Mouse (Mus musculus): ENCODE results near the gene Stt3b. TPM values are rescaled to one million over a fixed set of nuclear protein-coding genes. Genes with fewer than 3 reads are reported as not detected.

The Stt3b gene
- 58.8 and 60.6 TPM in 2 replicates for total RNA-seq (2017)

GRCm38 (mm10) chr9:115310346-115311222 lies at the start of gene Stt3b:
Gene Stt3b, minus strand, starts transcription at chr9:115310421.
- peak; percentile 91 to 93 for ATAC-seq (replicated peaks in 1 of 2; ENCODE audit: insufficient read depth in 1 of 2, low FRiP score in 2 of 2, low TSS enrichment in 1 of 2, low read depth in 1 of 2, poor library complexity in 2 of 2, severe bottlenecking in 2 of 2)

- no peak for ATAC-seq (replicated peaks in 1 of 2; ENCODE audit: insufficient read depth in 1 of 2, low FRiP score in 2 of 2, low TSS enrichment in 1 of 2, low read depth in 1 of 2, poor library complexity in 2 of 2, severe bottlenecking in 2 of 2)
Measured at GRCm38 (mm10) chr9:115358421-115358820, 48.2 kb upstream of the Stt3b start.

- no peak for ATAC-seq (replicated peaks in 1 of 2; ENCODE audit: insufficient read depth in 1 of 2, low FRiP score in 2 of 2, low TSS enrichment in 1 of 2, low read depth in 1 of 2, poor library complexity in 2 of 2, severe bottlenecking in 2 of 2)
Measured at GRCm38 (mm10) chr9:115357996-115358395, 47.8 kb upstream of the Stt3b start.

GRCm38 (mm10) chr9:115356731-115357458 lies 46.7 kb upstream of the Stt3b start:
- ATAC-seq (replicated peaks in 1 of 2; ENCODE audit: insufficient read depth in 1 of 2, low FRiP score in 2 of 2, low TSS enrichment in 1 of 2, low read depth in 1 of 2, poor library complexity in 2 of 2, severe bottlenecking in 2 of 2): no peak

GRCm38 (mm10) chr9:115355972-115356371 lies 45.8 kb upstream of the Stt3b start:
- ATAC-seq (replicated peaks in 1 of 2; ENCODE audit: insufficient read depth in 1 of 2, low FRiP score in 2 of 2, low TSS enrichment in 1 of 2, low read depth in 1 of 2, poor library complexity in 2 of 2, severe bottlenecking in 2 of 2): no peak

- ATAC-seq (replicated peaks in 1 of 2; ENCODE audit: insufficient read depth in 1 of 2, low FRiP score in 2 of 2, low TSS enrichment in 1 of 2, low read depth in 1 of 2, poor library complexity in 2 of 2, severe bottlenecking in 2 of 2): no peak
Measured at GRCm38 (mm10) chr9:115349741-115350512, 39.7 kb upstream of the Stt3b start.

GRCm38 (mm10) chr9:115349106-115349505 lies 38.9 kb upstream of the Stt3b start:
- ATAC-seq (replicated peaks in 1 of 2; ENCODE audit: insufficient read depth in 1 of 2, low FRiP score in 2 of 2, low TSS enrichment in 1 of 2, low read depth in 1 of 2, poor library complexity in 2 of 2, severe bottlenecking in 2 of 2): no peak

GRCm38 (mm10) chr9:115344930-115345329 lies 34.7 kb upstream of the Stt3b start:
- ATAC-seq (replicated peaks in 1 of 2; ENCODE audit: insufficient read depth in 1 of 2, low FRiP score in 2 of 2, low TSS enrichment in 1 of 2, low read depth in 1 of 2, poor library complexity in 2 of 2, severe bottlenecking in 2 of 2): no peak

GRCm38 (mm10) chr9:115341576-115341975 lies 31.4 kb upstream of the Stt3b start:
- ATAC-seq (replicated peaks in 1 of 2; ENCODE audit: insufficient read depth in 1 of 2, low FRiP score in 2 of 2, low TSS enrichment in 1 of 2, low read depth in 1 of 2, poor library complexity in 2 of 2, severe bottlenecking in 2 of 2): no peak

GRCm38 (mm10) chr9:115340212-115340815 lies 30.1 kb upstream of the Stt3b start:
- ATAC-seq (replicated peaks in 1 of 2; ENCODE audit: insufficient read depth in 1 of 2, low FRiP score in 2 of 2, low TSS enrichment in 1 of 2, low read depth in 1 of 2, poor library complexity in 2 of 2, severe bottlenecking in 2 of 2): no peak

- ATAC-seq (replicated peaks in 1 of 2; ENCODE audit: insufficient read depth in 1 of 2, low FRiP score in 2 of 2, low TSS enrichment in 1 of 2, low read depth in 1 of 2, poor library complexity in 2 of 2, severe bottlenecking in 2 of 2): no peak
Measured at GRCm38 (mm10) chr9:115338816-115339215, 28.6 kb upstream of the Stt3b start.

- no peak for ATAC-seq (replicated peaks in 1 of 2; ENCODE audit: insufficient read depth in 1 of 2, low FRiP score in 2 of 2, low TSS enrichment in 1 of 2, low read depth in 1 of 2, poor library complexity in 2 of 2, severe bottlenecking in 2 of 2)
Measured at GRCm38 (mm10) chr9:115333016-115333415, 22.8 kb upstream of the Stt3b start.

GRCm38 (mm10) chr9:115332339-115332738 lies 22.1 kb upstream of the Stt3b start:
- ATAC-seq (replicated peaks in 1 of 2; ENCODE audit: insufficient read depth in 1 of 2, low FRiP score in 2 of 2, low TSS enrichment in 1 of 2, low read depth in 1 of 2, poor library complexity in 2 of 2, severe bottlenecking in 2 of 2): no peak; a peak in 1 of 4 replicates

GRCm38 (mm10) chr9:115330861-115331476 lies 20.7 kb upstream of the Stt3b start:
- peak in 1 of 2 experiments; percentile 81; a peak in 2 of 4 replicates for ATAC-seq (replicated peaks in 1 of 2; ENCODE audit: insufficient read depth in 1 of 2, low FRiP score in 2 of 2, low TSS enrichment in 1 of 2, low read depth in 1 of 2, poor library complexity in 2 of 2, severe bottlenecking in 2 of 2)

- ATAC-seq (replicated peaks in 1 of 2; ENCODE audit: insufficient read depth in 1 of 2, low FRiP score in 2 of 2, low TSS enrichment in 1 of 2, low read depth in 1 of 2, poor library complexity in 2 of 2, severe bottlenecking in 2 of 2): no peak; a peak in 1 of 4 replicates
Measured at GRCm38 (mm10) chr9:115326533-115326890, 16.3 kb upstream of the Stt3b start.

GRCm38 (mm10) chr9:115325831-115326532 lies 15.8 kb upstream of the Stt3b start:
- ATAC-seq (replicated peaks in 1 of 2; ENCODE audit: insufficient read depth in 1 of 2, low FRiP score in 2 of 2, low TSS enrichment in 1 of 2, low read depth in 1 of 2, poor library complexity in 2 of 2, severe bottlenecking in 2 of 2): no peak
